Mouse (Mus musculus): ENCODE results near the gene Ankzf1. TPM values are rescaled to one million over a fixed set of nuclear protein-coding genes. Genes with fewer than 3 reads are reported as not detected.
"Not testable (repeated sequence)": the region's sequence is repeated elsewhere in the genome, so short reads cannot be mapped to it uniquely, and the experiment has no call there.

Gene Ankzf1
- total RNA-seq, 2 experiments from 2014 or later: 28.4 to 30.4 TPM

- not testable (repeated sequence) for H3K4me3 ChIP-seq; H3K27ac ChIP-seq; DNase-seq (ENCODE audit: low spot score in 2 of 2)
- peak; percentile 57 for TF ChIP-seq CTCF (conservative IDR thresholded peaks at IDR 0.05)
Measured at GRCm38 (mm10) chr1:75232489-75232888, 40.5 kb downstream of the Ankzf1 start.

GRCm38 (mm10) chr1:75234606-75235005, 42.7 kb downstream of the Ankzf1 start:
- DNase-seq (ENCODE audit: low spot score in 2 of 2): peak; percentile 64 to 79
- H3K27ac ChIP-seq: peak overlapping the region; percentile 44; the same call in 1 of the 2 replicates
- peak; percentile 89 for TF ChIP-seq CTCF (conservative IDR thresholded peaks at IDR 0.05)
- no peak overlapping the region for H3K4me3 ChIP-seq

DNA sequence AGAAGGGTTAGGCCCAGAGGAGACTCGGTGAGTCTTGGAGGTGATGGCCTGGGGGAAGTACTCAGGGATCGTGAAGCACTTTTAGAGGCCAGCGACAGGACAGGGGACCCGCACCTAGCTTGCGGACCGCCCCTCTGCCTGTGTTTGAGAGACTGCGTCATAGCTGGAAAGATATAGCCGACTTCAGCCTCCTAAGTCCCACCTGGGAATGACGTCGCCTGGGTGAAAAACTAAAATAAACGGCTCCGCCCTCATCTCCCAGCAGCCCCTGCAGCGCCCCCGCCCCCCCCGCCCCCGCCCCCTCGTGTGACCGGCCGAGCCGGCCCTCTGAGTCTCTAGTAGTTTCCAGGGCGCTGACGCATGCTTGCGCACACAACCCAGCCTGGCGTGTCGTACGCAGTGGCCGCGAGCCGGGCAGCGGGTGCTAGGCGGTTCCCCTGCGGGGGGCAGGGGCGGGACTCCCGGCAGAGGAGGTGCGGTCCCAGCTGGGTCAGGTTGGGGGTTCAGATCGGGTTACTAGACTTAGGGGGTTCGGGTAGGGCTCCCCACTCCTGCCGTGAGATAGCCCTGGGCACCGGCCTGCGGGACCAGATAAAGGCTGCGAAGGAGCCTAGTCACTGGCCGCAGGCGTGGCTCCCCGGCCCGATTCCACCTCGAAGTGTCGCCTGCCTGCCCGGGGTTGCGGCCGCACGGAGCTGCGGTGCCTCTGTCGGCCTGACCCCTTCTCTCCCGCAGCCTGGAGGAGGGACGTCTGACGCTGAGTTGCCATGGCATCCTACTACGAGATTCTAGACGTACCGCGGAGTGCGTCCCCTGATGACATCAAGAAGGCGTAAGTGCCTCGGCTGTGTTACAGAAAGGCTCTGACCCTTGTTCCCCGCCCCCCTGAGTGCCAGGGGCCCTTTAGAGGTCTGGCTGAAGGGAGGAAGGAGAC, 44.4 kb downstream of the Ankzf1 start, which contains the start of gene Dnajb2:
Gene Dnajb2 (plus strand): TSS at position 290 of the 934 bp plus-strand sequence.
- Histone ChIP-seq H3K27ac (peak within 1 kb of the TSS; percentile 100), H3K4me3 (peak within 1 kb of the TSS; percentile 97)
- peak; percentile 80 to 81 for DNase-seq (ENCODE audit: low spot score in 2 of 2)
- no peak for TF ChIP-seq CTCF (conservative IDR thresholded peaks at IDR 0.05)

- no peak overlapping the region; the same call in 1 of the 2 replicates for H3K4me3 ChIP-seq
- H3K27ac ChIP-seq: peak overlapping the region; percentile 81
- DNase-seq (ENCODE audit: low spot score in 2 of 2): no peak
- TF ChIP-seq CTCF (conservative IDR thresholded peaks at IDR 0.05): no peak
Measured at GRCm38 (mm10) chr1:75239591-75239990, 47.6 kb downstream of the Ankzf1 start.

DNA sequence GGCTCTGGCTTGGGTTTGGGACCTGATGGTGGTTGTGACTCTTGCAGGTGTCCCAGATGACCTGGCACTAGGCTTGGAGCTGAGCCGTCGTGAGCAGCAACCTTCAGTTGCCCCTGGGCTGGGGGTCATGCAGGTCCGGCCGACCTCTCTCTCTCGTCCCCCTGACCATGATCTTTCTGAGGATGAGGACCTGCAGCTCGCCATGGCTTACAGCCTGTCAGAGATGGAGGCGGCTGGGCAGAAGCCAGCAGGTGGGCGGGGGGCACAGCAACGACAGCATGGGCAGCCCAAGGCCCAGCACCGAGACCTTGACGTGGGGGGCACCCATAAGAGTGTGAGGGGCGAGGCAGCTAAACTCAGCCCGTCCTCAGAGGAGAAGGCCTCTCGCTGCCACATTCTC, 51.5 kb downstream of the Ankzf1 start:
- Histone ChIP-seq H3K4me3 (no peak overlapping the region), H3K27ac (no peak overlapping the region)
- no peak for TF ChIP-seq CTCF (conservative IDR thresholded peaks at IDR 0.05)
- no peak for DNase-seq (ENCODE audit: low spot score in 2 of 2)

DNA sequence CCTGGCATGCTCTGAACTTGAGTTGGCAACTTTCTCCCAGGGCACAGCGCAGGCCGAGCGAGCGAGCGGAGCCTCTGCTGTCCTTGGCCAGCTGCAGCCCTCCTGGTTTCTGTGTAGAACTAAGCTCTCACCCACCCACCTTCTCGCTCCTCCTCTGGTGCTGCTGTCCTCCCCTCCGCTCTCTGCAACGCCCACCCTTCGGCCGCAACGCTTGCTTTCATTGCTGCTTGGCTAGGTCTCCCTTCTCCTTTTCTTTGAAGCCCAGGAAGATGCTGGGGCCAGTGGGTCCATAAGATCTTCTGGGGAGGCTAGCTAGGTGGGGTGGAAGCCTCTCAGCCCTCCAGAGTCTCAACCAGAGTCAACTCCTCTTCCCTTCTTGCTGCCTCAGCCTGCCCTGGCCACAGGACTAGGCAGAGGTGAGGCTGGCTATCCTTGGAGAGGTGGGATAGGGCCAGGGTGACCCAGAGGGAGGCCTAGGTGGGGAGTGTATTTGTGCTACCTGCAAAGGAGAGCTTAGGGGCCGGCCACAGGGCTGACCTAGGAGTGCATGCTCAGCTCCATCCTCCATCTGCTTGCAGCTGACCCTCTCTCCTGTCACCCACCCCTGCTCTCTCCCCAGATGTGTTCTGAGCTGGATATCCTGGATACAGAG, 52.4 kb downstream of the Ankzf1 start:
- no peak overlapping the region for H3K4me3 ChIP-seq
- no peak for DNase-seq (ENCODE audit: low spot score in 2 of 2)
- H3K27ac ChIP-seq: peak overlapping the region; percentile 43; the same call in 1 of the 2 replicates
- TF ChIP-seq CTCF (conservative IDR thresholded peaks at IDR 0.05): no peak

DNA sequence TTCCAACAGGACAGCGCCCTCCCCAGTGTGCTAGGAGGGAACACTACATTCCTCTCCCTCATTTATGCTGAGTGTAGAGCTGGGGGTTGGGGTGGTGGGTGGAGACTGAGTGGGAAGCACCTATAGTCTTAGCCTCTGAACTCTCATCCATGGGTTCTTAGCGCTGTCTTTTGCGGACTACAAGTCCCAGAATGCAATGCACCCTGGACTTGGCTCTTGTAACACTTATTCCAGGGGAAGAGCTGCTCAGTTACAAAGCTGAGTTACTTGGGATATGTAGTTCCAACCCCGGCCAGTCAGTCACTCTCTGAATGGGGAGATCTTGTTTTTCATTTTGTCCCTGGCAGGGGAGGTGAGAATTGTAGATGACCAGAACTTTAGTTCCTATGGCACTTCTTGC, 52.9 kb downstream of the Ankzf1 start:
- Histone ChIP-seq H3K4me3 (no peak overlapping the region), H3K27ac (peak overlapping the region; percentile 82; the same call in 1 of the 2 replicates)
- TF ChIP-seq CTCF (conservative IDR thresholded peaks at IDR 0.05): peak; percentile 22; the same call in 1 of the 2 replicates
- DNase-seq (ENCODE audit: low spot score in 2 of 2): peak; percentile 64 to 72

DNA sequence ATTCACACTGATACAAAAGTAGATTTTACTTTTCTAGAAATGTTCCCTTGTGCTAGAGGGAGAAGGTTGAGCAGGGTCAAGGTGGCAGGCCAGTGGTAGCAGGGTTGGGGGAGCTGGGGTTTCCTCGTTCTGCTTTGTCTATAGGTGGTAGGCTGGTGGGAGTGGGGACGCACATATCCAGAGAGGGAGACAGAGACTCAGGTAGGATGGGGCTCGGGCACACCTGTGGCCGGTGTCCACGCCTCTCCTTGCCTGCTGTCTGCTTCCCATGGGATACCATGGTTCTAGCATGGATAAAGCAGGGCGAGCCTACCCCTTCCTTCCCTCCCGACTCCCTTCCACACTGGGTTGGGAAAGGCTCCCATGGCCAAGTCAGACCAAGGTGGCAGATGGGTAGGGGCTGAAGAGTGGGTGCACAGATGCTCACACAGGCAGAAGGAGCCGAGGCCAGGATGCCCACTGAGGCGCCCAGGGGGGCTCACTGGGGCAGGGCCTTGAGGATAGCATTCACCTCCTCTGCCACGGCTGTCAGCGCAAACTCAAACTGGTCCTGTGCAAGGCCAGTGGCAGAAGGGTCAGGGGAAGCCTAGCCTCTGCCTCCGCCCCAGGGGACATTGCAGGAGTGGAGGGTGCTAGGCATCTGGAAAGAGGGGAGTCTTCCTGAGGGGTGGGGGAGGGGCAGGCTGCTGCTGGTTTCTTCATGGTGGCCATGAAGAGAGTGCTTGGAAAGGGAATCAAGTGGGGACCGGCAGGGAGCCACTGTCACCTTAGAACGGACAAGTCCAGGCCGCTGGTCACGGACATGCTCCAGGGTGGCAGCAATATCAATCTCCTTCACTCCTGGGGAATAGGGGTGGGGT, 55.4 kb downstream of the Ankzf1 start:
- peak overlapping the region; percentile 82 for H3K27ac ChIP-seq
- no peak overlapping the region for H3K4me3 ChIP-seq
- no peak for TF ChIP-seq CTCF (conservative IDR thresholded peaks at IDR 0.05)
- DNase-seq (ENCODE audit: low spot score in 2 of 2): no peak

- Histone ChIP-seq H3K27ac (peak overlapping the region; percentile 82), H3K4me3 (no peak overlapping the region)
- DNase-seq (ENCODE audit: low spot score in 2 of 2): no peak
- no peak for TF ChIP-seq CTCF (conservative IDR thresholded peaks at IDR 0.05)
Measured at GRCm38 (mm10) chr1:75248041-75248772, 56.3 kb downstream of the Ankzf1 start.

Small RNA genes lying within 50 kb of the gene (microRNA-seq; reads per million reads assigned to microRNA genes)
- 0 reads per million in 2 experiments for gene Gm27943

Other genes with a start within 250 kb of the Ankzf1 start
- under 1 TPM; 0.23 to 0.27 TPM for gene Ihh, start 240.5 kb upstream of the Ankzf1 start, total RNA-seq (2021)
- gene Nhej1, start 67.0 kb upstream of the Ankzf1 start, total RNA-seq (2021): 1 to 10 TPM; 1.9 to 2.0 TPM
- under 1 TPM in 1 of 2 experiments, not detected in 1; 0.23 TPM for gene Slc23a3, start 58.3 kb upstream of the Ankzf1 start, total RNA-seq (2021)
- gene Cnppd1, start 49.4 kb upstream of the Ankzf1 start, total RNA-seq (2021): 10 to 100 TPM; 31.2 to 32.0 TPM
- gene Retreg2, start 49.4 kb upstream of the Ankzf1 start, total RNA-seq (2021): 100 to 1,000 TPM; 178 to 179 TPM
- gene Zfand2b, start 23.5 kb upstream of the Ankzf1 start, total RNA-seq (2021): 10 to 100 TPM; 31.9 to 41.8 TPM
- gene Abcb6, start 11.8 kb upstream of the Ankzf1 start, total RNA-seq (2021): 10 to 100 TPM; 26.9 to 31.4 TPM
- gene Atg9a, start within 50 bp of the Ankzf1 start, total RNA-seq (2021): 100 to 1,000 TPM; 106 to 113 TPM
- gene Glb1l, start 18.7 kb downstream of the Ankzf1 start, total RNA-seq (2021): 10 to 100 TPM; 16.9 to 17.7 TPM
- 10 to 100 TPM; 88.6 to 93.7 TPM for gene Stk16, start 18.7 kb downstream of the Ankzf1 start, total RNA-seq (2021)
- gene Tuba4a, start 27.7 kb downstream of the Ankzf1 start, total RNA-seq (2021): 100 to 1,000 TPM; 533 to 543 TPM
- not detected for gene A630095N17Rik, start 40.0 kb downstream of the Ankzf1 start, total RNA-seq (2021)
- 10 to 100 TPM; 69.6 to 82.8 TPM for gene Dnajb2, start 44.3 kb downstream of the Ankzf1 start, total RNA-seq (2021)
- gene Ptprn, start 72.4 kb downstream of the Ankzf1 start, total RNA-seq (2021): 100 to 1,000 TPM; 395 to 416 TPM
- gene Resp18, start 86.3 kb downstream of the Ankzf1 start, total RNA-seq (2021): 100 to 1,000 TPM in 1 of 2 experiments, 10 to 100 TPM in 1; 82.5 to 106 TPM
- gene Dnpep, start 125.8 kb downstream of the Ankzf1 start, total RNA-seq (2021): 10 to 100 TPM; 49.1 to 50.0 TPM
- under 1 TPM; 0.88 to 1.00 TPM for gene Des, start 168.2 kb downstream of the Ankzf1 start, total RNA-seq (2021)
- gene Speg, start 183.1 kb downstream of the Ankzf1 start, total RNA-seq (2021): 100 to 1,000 TPM; 168 to 179 TPM
- 10 to 100 TPM; 72.9 to 76.0 TPM for gene Gmppa, start 243.8 kb downstream of the Ankzf1 start, total RNA-seq (2021)

Data from layer of hippocampus, adult 2 months (tissue).